ENCODE assay signal across 9 mouse cellular contexts in genomic region chr2:38338348-38338932, GRCm38 (mm10). TPM values are rescaled to one million over a fixed set of nuclear protein-coding genes. Genes with fewer than 3 reads are reported as not detected.
DNase-seq lines count a peak whose midpoint lies in the region; ATAC-seq and TF ChIP-seq lines count a peak whose summit lies in the region.
"Had no signal": no experiment of that assay in that cellular context is flagged by ENCODE, and none has a peak within 500 bp of the region (broad histone marks: within the 10 kb centered on the region; RNA-seq: fewer than 3 reads in every experiment).

No protein-coding gene starts in this region.

- peaks cover 97% of the 10 kb centered on the region for H3K27me3 ChIP-seq in heart, embryonic 11.5 days (ENCODE audit: control insufficient read depth, insufficient read depth, low read length)
- H3K27me3 ChIP-seq in heart, adult 2 months (ENCODE audit: control insufficient read depth, insufficient read depth, low read length): peaks cover 32% of the 10 kb centered on the region
- peaks cover 88% of the 10 kb centered on the region for H3K27me3 ChIP-seq in hindbrain, embryonic 11.5 days (ENCODE audit: control insufficient read depth, insufficient read depth, low read length)
- peaks cover 100% of the 10 kb centered on the region for H3K27me3 ChIP-seq in midbrain, embryonic 10.5 days (ENCODE audit: low read depth, poor library complexity, severe bottlenecking)

- H3K4me2 ChIP-seq in heart, embryonic 11.5 days: peak overlapping the region; percentile 85
- no peak overlapping the region for H3K4me2 ChIP-seq in hindbrain, embryonic 11.5 days (replicated peaks; ENCODE audit: low read depth, low read length)

- 7% methylated on average over 5 of the region's 5 CpGs for WGBS in heart, embryonic 11.5 days (ENCODE audit: insufficient replicate concordance)
- WGBS in heart, adult 2 months: 32% methylated on average over 5 of the region's 5 CpGs
- 0% methylated on average over 5 of the region's 5 CpGs for WGBS in hindbrain, embryonic 11.5 days
- 2% methylated on average over 5 of the region's 5 CpGs for WGBS in midbrain, embryonic 10.5 days

- TF ChIP-seq POLR2A in heart, adult 2 months (IDR thresholded peaks at IDR 0.05; ENCODE audit: insufficient read depth, low read depth, low read length): no peak

- TF ChIP-seq CTCF in heart, adult 2 months (IDR thresholded peaks at IDR 0.05): no peak

- no peaks in the 10 kb centered on the region for H3K79me2 ChIP-seq in heart, adult 2 months (replicated peaks; ENCODE audit: control insufficient read depth, insufficient read depth, low read length)

- intact Hi-C loops in heart, adult 2 months (cut with DNase I): no loop called here

- no peak for TF ChIP-seq EP300 in heart, adult 2 months (IDR thresholded peaks at IDR 0.05; ENCODE audit: insufficient read depth, low read depth, low read length)

- no peak overlapping the region for H3K9ac ChIP-seq in heart, embryonic 11.5 days (ENCODE audit: low read depth, low read length)
- H3K9ac ChIP-seq in heart, adult 2 months (ENCODE audit: low read depth, low read length): no peak overlapping the region
- H3K9ac ChIP-seq in hindbrain, embryonic 11.5 days (ENCODE audit: low read depth, low read length): no peak overlapping the region

- no peak overlapping the region for H3K27ac ChIP-seq in heart, embryonic 11.5 days (ENCODE audit: low read depth, low read length)
- no peak overlapping the region for H3K27ac ChIP-seq in heart, adult 2 months
- H3K27ac ChIP-seq in hindbrain, embryonic 11.5 days (ENCODE audit: low read depth, low read length): no peak overlapping the region
- H3K27ac ChIP-seq in midbrain, embryonic 10.5 days (replicated peaks): peak overlapping the region; percentile 86; the same call in 1 of the 2 replicates

- no peaks in the 10 kb centered on the region for H3K36me3 ChIP-seq in heart, embryonic 11.5 days (ENCODE audit: control insufficient read depth, insufficient read depth, low read length)
- H3K36me3 ChIP-seq in heart, adult 2 months (ENCODE audit: control insufficient read depth, insufficient read depth, low read length): no peaks in the 10 kb centered on the region
- H3K36me3 ChIP-seq in hindbrain, embryonic 11.5 days (ENCODE audit: control insufficient read depth, insufficient read depth, low read length): no peaks in the 10 kb centered on the region
- no peaks in the 10 kb centered on the region for H3K36me3 ChIP-seq in midbrain, embryonic 10.5 days

- no peaks in the 10 kb centered on the region for H3K9me3 ChIP-seq in heart, embryonic 11.5 days (replicated peaks; ENCODE audit: control insufficient read depth, low read length)
- no peaks in the 10 kb centered on the region for H3K9me3 ChIP-seq in hindbrain, embryonic 11.5 days (ENCODE audit: control insufficient read depth, low read length)
- H3K9me3 ChIP-seq in midbrain, embryonic 10.5 days (replicated peaks): no peaks in the 10 kb centered on the region

- ATAC-seq in heart, embryonic 11.5 days (replicated peaks; ENCODE audit: insufficient number of reproducible peaks, low FRiP score, low TSS enrichment): no peak
- ATAC-seq in hindbrain, embryonic 11.5 days (ENCODE audit: low FRiP score): no peak

- DNase-seq in heart, adult 2 months: no peak
- peak; percentile 18 for DNase-seq in R1 (ENCODE audit: low read depth, low spot score)
- DNase-seq in hindbrain, embryonic 11.5 days (ENCODE audit: low spot score): peak; percentile 51
- no peak for DNase-seq in midbrain, embryonic 10.5 days (ENCODE audit: low spot score)
- no peak for DNase-seq in spleen, postnatal 36 days (ENCODE audit: low spot score in 2 of 2)
- DNase-seq in spleen, adult 12 weeks (ENCODE audit: low spot score): no peak
- no peak for DNase-seq in adrenal gland, postnatal 25 days
- DNase-seq: spleen, adult 18-20 months had no signal

- H3K4me1 ChIP-seq in heart, embryonic 11.5 days (ENCODE audit: control insufficient read depth, insufficient read depth, low read length): peaks cover 9% of the 10 kb centered on the region
- H3K4me1 ChIP-seq in heart, adult 2 months (ENCODE audit: control insufficient read depth, insufficient read depth, low read length): no peaks in the 10 kb centered on the region
- H3K4me1 ChIP-seq in hindbrain, embryonic 11.5 days (replicated peaks; ENCODE audit: control insufficient read depth, insufficient read depth, low read length): peaks cover 7% of the 10 kb centered on the region
- peaks cover 32% of the 10 kb centered on the region for H3K4me1 ChIP-seq in midbrain, embryonic 10.5 days

- H3K4me3 ChIP-seq in heart, embryonic 11.5 days (ENCODE audit: low read depth, low read length): peak overlapping the region; percentile 52; the same call in 1 of the 2 replicates
- no peak overlapping the region for H3K4me3 ChIP-seq in heart, adult 2 months
- peak overlapping the region; percentile 36; the same call in 1 of the 2 replicates for H3K4me3 ChIP-seq in hindbrain, embryonic 11.5 days (ENCODE audit: low read depth, low read length)
- peak overlapping the region; percentile 56 for H3K4me3 ChIP-seq in midbrain, embryonic 10.5 days

RNA-seq across cellular contexts. Expression of gene Lhx2, which starts 0.6 kb away (rescaled TPM):
- 0.49 and 0.68 TPM in 2 replicates for polyA plus RNA-seq in heart, embryonic 11.5 days (2014; fragmentation: Nextera tagmentation; extraction: Ambion mirVana)
- total RNA-seq in heart, adult 2 months (2021): not detected
- polyA plus RNA-seq in heart, adult 2 months (2012; rRNA removed): 0.06 TPM in 1 of 2 replicates, not detected in the other
- polyA plus RNA-seq in hindbrain, embryonic 11.5 days (2014; fragmentation: Nextera tagmentation; extraction: Ambion mirVana): 21.9 and 24.4 TPM in 2 replicates
- polyA plus RNA-seq in midbrain, embryonic 10.5 days (2016; fragmentation: Nextera tagmentation; extraction: Ambion mirVana): 23.3 and 29.0 TPM in 2 replicates
- total RNA-seq in adrenal gland, postnatal 25 days (2021): not detected in 2 replicates

RNA-seq across cellular contexts. Expression of gene Dennd1a, which starts 51.2 kb away (rescaled TPM):
- 7.2 and 9.6 TPM in 2 replicates for polyA plus RNA-seq in heart, embryonic 11.5 days (2014; fragmentation: Nextera tagmentation; extraction: Ambion mirVana)
- 10 to 100 TPM; 22.0 to 26.8 TPM for total RNA-seq in heart, adult 2 months (2021)
- polyA plus RNA-seq in heart, adult 2 months (2012; rRNA removed): 17.0 and 17.6 TPM in 2 replicates
- polyA plus RNA-seq in hindbrain, embryonic 11.5 days (2014; fragmentation: Nextera tagmentation; extraction: Ambion mirVana): 7.5 and 11.3 TPM in 2 replicates
- polyA plus RNA-seq in midbrain, embryonic 10.5 days (2016; fragmentation: Nextera tagmentation; extraction: Ambion mirVana): 10.1 and 13.3 TPM in 2 replicates
- 27.1 and 29.1 TPM in 2 replicates for total RNA-seq in adrenal gland, postnatal 25 days (2021)

Comparison
In these comparisons a context has a peak if more than half of its experiments do, and no peak if none do; other contexts are left out.
1. DNase-seq: peak in R1 (single experiment) and hindbrain, embryonic 11.5 days (single experiment); none in heart, adult 2 months (0 of 2), midbrain, embryonic 10.5 days (single experiment), spleen, postnatal 36 days (0 of 2), spleen, adult 12 weeks (single experiment) and adrenal gland, postnatal 25 days (single experiment).
2. RNA of gene Lhx2, which starts 0.6 kb away (polyA plus RNA-seq): 23.3 to 29.0 TPM in midbrain, embryonic 10.5 days and 21.9 to 24.4 TPM in hindbrain, embryonic 11.5 days; 0.49 to 0.68 TPM in heart, embryonic 11.5 days and 0.06 TPM in heart, adult 2 months; every median in the first group is over 10 times any median in the second.